22 mouse cellular contexts compared by ENCODE assay signal in genomic region chr16:65543676-65544293, GRCm38 (mm10). TPM values are rescaled to one million over a fixed set of nuclear protein-coding genes. Genes with fewer than 3 reads are reported as not detected.
"Had no signal": no experiment of that assay in that cellular context is flagged by ENCODE, and none has a peak within 500 bp of the region (broad histone marks: within the 10 kb centered on the region; RNA-seq: fewer than 3 reads in every experiment).

No protein-coding gene starts in this region.

- ATAC-seq: liver, embryonic 12.5 days; midbrain, embryonic 13.5 days; midbrain, embryonic 15.5 days had no signal

- H3K27ac ChIP-seq: liver, embryonic 12.5 days; liver, embryonic 14.5 days; midbrain, embryonic 10.5 days; midbrain, embryonic 13.5 days; midbrain, embryonic 15.5 days; neural tube, embryonic 12.5 days had no signal

- H3K9ac ChIP-seq: liver, embryonic 12.5 days; liver, embryonic 14.5 days; lung, embryonic 14.5 days; midbrain, embryonic 13.5 days; midbrain, embryonic 15.5 days; neural tube, embryonic 12.5 days had no signal

- DNase-seq: lung, adult 18-20 months; lung, embryonic 14.5 days; lung, postnatal 10 days; lung, postnatal 4 days; retina, postnatal 1 day; right cerebral cortex, adult 18-20 months; right cerebral cortex, postnatal 25 days; spleen, adult 18-20 months; thymus, adult 2 months; thymus, postnatal 36 days had no signal

- H3K27me3 ChIP-seq: liver, embryonic 12.5 days; midbrain, embryonic 13.5 days; midbrain, embryonic 15.5 days; neural tube, embryonic 12.5 days had no signal

- H3K4me3 ChIP-seq: liver, embryonic 12.5 days; midbrain, embryonic 10.5 days; midbrain, embryonic 13.5 days; midbrain, embryonic 15.5 days; neural tube, embryonic 12.5 days had no signal

- H3K4me1 ChIP-seq: liver, embryonic 12.5 days; midbrain, embryonic 10.5 days; midbrain, embryonic 13.5 days; midbrain, embryonic 15.5 days; neural tube, embryonic 12.5 days had no signal

- H3K4me2 ChIP-seq: liver, embryonic 12.5 days; lung, embryonic 14.5 days; midbrain, embryonic 13.5 days; midbrain, embryonic 15.5 days; neural tube, embryonic 12.5 days had no signal

- H3K9me3 ChIP-seq: liver, embryonic 12.5 days; midbrain, embryonic 10.5 days; midbrain, embryonic 13.5 days; midbrain, embryonic 15.5 days; neural tube, embryonic 12.5 days had no signal

RNA-seq across cellular contexts. Expression of gene Pou1f1, which starts 23.5 kb away (rescaled TPM):
- polyA plus RNA-seq: liver, adult 2 months; liver, embryonic 12.5 days; liver, embryonic 14.5 days; liver, embryonic 16.5 days; lung, embryonic 14.5 days; lung, embryonic 16.5 days; midbrain, embryonic 10.5 days; midbrain, embryonic 13.5 days; midbrain, postnatal 0 days; neural tube, embryonic 12.5 days; testis, adult 2 months; urinary bladder, adult 2 months had no signal
